Mouse (Mus musculus): ENCODE data around the gene Slc7a1. TPM values are rescaled to one million over a fixed set of nuclear protein-coding genes. Genes with fewer than 3 reads are reported as not detected.

Gene Slc7a1
- polyA plus RNA-seq, 1 experiment = 12.8 TPM

- WGBS = 90% methylated on average over 6 of the region's 6 CpGs
- Histone ChIP-seq H3K27ac (ENCODE audit: control insufficient read depth, insufficient read depth, low read length) (no peak overlapping the region), H3K4me3 (ENCODE audit: control insufficient read depth, insufficient read depth, low read length) (no peak overlapping the region)
These were observed 19.5 kb downstream of the Slc7a1 start for GRCm38 (mm10) chr5:148380246-148380504.

GRCm38 (mm10) chr5:148379455-148380245, 20.1 kb downstream of the Slc7a1 start:
- H3K4me3 ChIP-seq (ENCODE audit: control insufficient read depth, insufficient read depth, low read length) = peak overlapping the region; percentile 19; the same call in 1 of the 2 replicates
- TF ChIP-seq POLR2A (IDR thresholded peaks at IDR 0.05; ENCODE audit: control insufficient read depth, extremely low read depth, insufficient read depth, low read length, poor library complexity) = 0 out of 2 replicates have a peak, but pooled peaks have one; percentile 29
- TF ChIP-seq CTCF (IDR thresholded peaks at IDR 0.05; ENCODE audit: borderline replicate concordance, control insufficient read depth, extremely low read depth, insufficient read depth, low read length, poor library complexity) = peak; percentile 65; the same call in 1 of the 2 replicates
- H3K27ac ChIP-seq (ENCODE audit: control insufficient read depth, insufficient read depth, low read length) = peak overlapping the region; percentile 25; the same call in 1 of the 2 replicates
- 16% methylated on average over 17 of the region's 17 CpGs for WGBS
- H3K36me3 ChIP-seq (ENCODE audit: control insufficient read depth, insufficient read depth, low read length) = no peaks in the 10 kb centered on the region
- no peaks in the 10 kb centered on the region for H3K27me3 ChIP-seq (ENCODE audit: control insufficient read depth, insufficient read depth, low read length)
- peak; percentile 59 for DNase-seq
- H3K4me1 ChIP-seq (replicated peaks; ENCODE audit: control insufficient read depth, insufficient read depth, low read length) = peaks cover 16% of the 10 kb centered on the region

More at GRCm38 (mm10) chr5:148380246-148380504, 19.5 kb downstream of the Slc7a1 start:
- Histone ChIP-seq H3K36me3 (ENCODE audit: control insufficient read depth, insufficient read depth, low read length) (no peaks in the 10 kb centered on the region), H3K27me3 (ENCODE audit: control insufficient read depth, insufficient read depth, low read length) (no peaks in the 10 kb centered on the region), H3K4me1 (replicated peaks; ENCODE audit: control insufficient read depth, insufficient read depth, low read length) (peaks cover 16% of the 10 kb centered on the region)
- TF ChIP-seq CTCF (IDR thresholded peaks at IDR 0.05; ENCODE audit: borderline replicate concordance, control insufficient read depth, extremely low read depth, insufficient read depth, low read length, poor library complexity) (no peak), POLR2A (IDR thresholded peaks at IDR 0.05; ENCODE audit: control insufficient read depth, extremely low read depth, insufficient read depth, low read length, poor library complexity) (no peak)
- DNase-seq = no peak

- no peaks in the 10 kb centered on the region for H3K36me3 ChIP-seq (ENCODE audit: control insufficient read depth, insufficient read depth, low read length)
These were observed 21.0 kb downstream of the Slc7a1 start for GRCm38 (mm10) chr5:148378707-148379106.

GRCm38 (mm10) chr5:148378232-148378508, 21.5 kb downstream of the Slc7a1 start:
- H3K4me3 ChIP-seq (ENCODE audit: control insufficient read depth, insufficient read depth, low read length) = no peak overlapping the region
- H3K4me1 ChIP-seq (replicated peaks; ENCODE audit: control insufficient read depth, insufficient read depth, low read length) = peaks cover 16% of the 10 kb centered on the region
- H3K27me3 ChIP-seq (ENCODE audit: control insufficient read depth, insufficient read depth, low read length) = no peaks in the 10 kb centered on the region
- H3K36me3 ChIP-seq (ENCODE audit: control insufficient read depth, insufficient read depth, low read length) = no peaks in the 10 kb centered on the region
- DNase-seq = no peak
- 65% methylated on average over 4 of the region's 4 CpGs for WGBS
- no peak overlapping the region for H3K27ac ChIP-seq (ENCODE audit: control insufficient read depth, insufficient read depth, low read length)
- TF ChIP-seq CTCF (IDR thresholded peaks at IDR 0.05; ENCODE audit: borderline replicate concordance, control insufficient read depth, extremely low read depth, insufficient read depth, low read length, poor library complexity) (no peak), POLR2A (IDR thresholded peaks at IDR 0.05; ENCODE audit: control insufficient read depth, extremely low read depth, insufficient read depth, low read length, poor library complexity) (no peak)

More at GRCm38 (mm10) chr5:148378707-148379106, 21.0 kb downstream of the Slc7a1 start:
- no peak for DNase-seq
- Histone ChIP-seq H3K27me3 (ENCODE audit: control insufficient read depth, insufficient read depth, low read length) (no peaks in the 10 kb centered on the region), H3K4me3 (ENCODE audit: control insufficient read depth, insufficient read depth, low read length) (no peak overlapping the region), H3K4me1 (replicated peaks; ENCODE audit: control insufficient read depth, insufficient read depth, low read length) (peaks cover 16% of the 10 kb centered on the region), H3K27ac (ENCODE audit: control insufficient read depth, insufficient read depth, low read length) (no peak overlapping the region)
- WGBS = 98% methylated on average over 3 of the region's 3 CpGs
- TF ChIP-seq CTCF (IDR thresholded peaks at IDR 0.05; ENCODE audit: borderline replicate concordance, control insufficient read depth, extremely low read depth, insufficient read depth, low read length, poor library complexity) (no peak), POLR2A (IDR thresholded peaks at IDR 0.05; ENCODE audit: control insufficient read depth, extremely low read depth, insufficient read depth, low read length, poor library complexity) (no peak)

DNA sequence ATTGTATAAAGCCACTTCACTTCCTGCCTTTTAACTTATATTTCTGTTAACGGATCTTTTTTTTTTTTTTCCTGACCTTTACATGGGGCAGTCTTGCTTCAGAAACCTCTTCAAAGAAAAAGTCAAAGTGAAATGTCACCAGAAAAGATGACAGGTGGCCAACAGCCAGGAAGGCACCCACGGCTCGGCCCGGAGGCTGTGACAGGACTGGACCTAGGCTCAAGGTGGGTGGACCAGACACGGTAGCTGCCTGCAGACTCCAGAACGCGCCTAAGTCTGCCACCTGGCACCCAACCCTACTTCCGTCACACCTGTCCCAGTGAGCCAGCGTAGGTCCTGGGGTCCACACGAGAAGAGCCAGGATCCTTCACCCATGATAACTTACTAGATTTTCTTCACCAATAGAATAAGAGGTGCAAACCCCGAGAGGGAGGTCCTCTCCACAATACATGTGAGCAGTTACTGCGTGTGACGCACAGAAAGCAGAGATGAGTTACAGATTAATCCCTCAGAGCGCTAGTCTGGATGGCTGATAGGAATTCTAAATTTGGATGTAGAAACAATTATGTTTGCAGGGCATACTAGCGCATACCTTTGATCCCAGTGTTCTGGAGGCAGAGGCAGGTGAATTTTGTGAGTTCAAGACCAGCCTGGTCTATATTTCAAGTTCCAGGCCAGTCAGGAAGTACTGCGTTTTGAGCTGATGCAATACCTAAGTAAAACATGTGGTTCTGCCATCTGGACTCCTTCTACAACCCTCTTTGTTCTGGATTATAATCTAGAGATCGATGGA, 22.1 kb downstream of the Slc7a1 start:
- Histone ChIP-seq H3K27me3 (ENCODE audit: control insufficient read depth, insufficient read depth, low read length) (no peaks in the 10 kb centered on the region), H3K4me3 (ENCODE audit: control insufficient read depth, insufficient read depth, low read length) (no peak overlapping the region), H3K27ac (ENCODE audit: control insufficient read depth, insufficient read depth, low read length) (no peak overlapping the region), H3K36me3 (ENCODE audit: control insufficient read depth, insufficient read depth, low read length) (no peaks in the 10 kb centered on the region), H3K4me1 (replicated peaks; ENCODE audit: control insufficient read depth, insufficient read depth, low read length) (peaks cover 16% of the 10 kb centered on the region)
- TF ChIP-seq POLR2A (IDR thresholded peaks at IDR 0.05; ENCODE audit: control insufficient read depth, extremely low read depth, insufficient read depth, low read length, poor library complexity) (no peak), CTCF (IDR thresholded peaks at IDR 0.05; ENCODE audit: borderline replicate concordance, control insufficient read depth, extremely low read depth, insufficient read depth, low read length, poor library complexity) (no peak)
- no peak for DNase-seq
- 46% methylated on average over 17 of the region's 17 CpGs for WGBS

- H3K27me3 ChIP-seq (ENCODE audit: control insufficient read depth, insufficient read depth, low read length) = no peaks in the 10 kb centered on the region
- TF ChIP-seq POLR2A (IDR thresholded peaks at IDR 0.05; ENCODE audit: control insufficient read depth, extremely low read depth, insufficient read depth, low read length, poor library complexity) (no peak), CTCF (IDR thresholded peaks at IDR 0.05; ENCODE audit: borderline replicate concordance, control insufficient read depth, extremely low read depth, insufficient read depth, low read length, poor library complexity) (no peak)
- 97% methylated on average over 8 of the region's 8 CpGs for WGBS
- no peak overlapping the region for H3K27ac ChIP-seq (ENCODE audit: control insufficient read depth, insufficient read depth, low read length)
- H3K4me1 ChIP-seq (replicated peaks; ENCODE audit: control insufficient read depth, insufficient read depth, low read length) = peaks cover 20% of the 10 kb centered on the region
- H3K4me3 ChIP-seq (ENCODE audit: control insufficient read depth, insufficient read depth, low read length) = no peak overlapping the region
- H3K36me3 ChIP-seq (ENCODE audit: control insufficient read depth, insufficient read depth, low read length) = no peaks in the 10 kb centered on the region
- DNase-seq = no peak
These were observed 23.3 kb downstream of the Slc7a1 start for GRCm38 (mm10) chr5:148376358-148376757.
